Mouse (Mus musculus) thymus, adult 2 months (tissue): ENCODE measurements around the gene Ifitm1.

Source experiments
- CTCF ChIP-seq: fragments of 200-500 bp; IDR thresholded peaks from 2 replicates; pipeline ENCODE4 v1.5.1; 2012; ENCODE audit warnings: mild to moderate bottlenecking, control low read depth, low read length, moderate library complexity, borderline replicate concordance; ENCODE audit not compliant: control insufficient read depth, poor library complexity, insufficient read depth; ENCODE audit errors: extremely low read depth
- POLR2A ChIP-seq: fragments of 200-500 bp; IDR thresholded peaks from 2 replicates; pipeline ENCODE4 v1.6.1; 2012; ENCODE audit warnings: mild to moderate bottlenecking, low read length, control low read depth, moderate library complexity; ENCODE audit not compliant: control insufficient read depth, poor library complexity, insufficient read depth; ENCODE audit errors: extremely low read depth

- TF ChIP-seq CTCF = no peak
- no peak for TF ChIP-seq POLR2A
These were observed 4.3 kb upstream of the Ifitm1 start for GRCm38 (mm10) chr7:140962733-140963132.
